Mouse (Mus musculus): Measurements from ENCODE around the gene Chodl.

- no peak for TF ChIP-seq CTCF (IDR thresholded peaks at IDR 0.05; ENCODE audit: low read depth, low read length)
- TF ChIP-seq EP300 (IDR thresholded peaks at IDR 0.05; ENCODE audit: insufficient read depth, low read depth, low read length) = no peak
- TF ChIP-seq POLR2A (IDR thresholded peaks at IDR 0.05; ENCODE audit: insufficient read depth, low read length) = no peak
Measured at GRCm38 (mm10) chr16:78934298-78934697, 3.5 kb downstream of the Chodl start.
